Mouse (Mus musculus) CH12.LX (cell line): ENCODE measurements around the gene Syt12.

ENCODE experiments used
- CTCF ChIP-seq, 2 experiments: IDR thresholded peaks in 1 of 2; conservative IDR thresholded peaks in 1 of 2; 2 replicates each; pipeline ENCODE4 v1.5.1; 2011 to 2012; ENCODE audit warnings: low read depth in 2 of 2, low read length in 2 of 2, improper control_type of control experiment in 1 of 2, inconsistent platforms in 1 of 2, mild to moderate bottlenecking in 1 of 2, moderate library complexity in 1 of 2
- EP300 ChIP-seq: IDR thresholded peaks from 2 replicates; pipeline ENCODE4 v1.6.1; 2011; ENCODE audit warnings: low read length, improper control_type of control experiment
- MAX ChIP-seq: IDR thresholded peaks from 2 replicates; pipeline ENCODE4 v1.6.1; 2011; ENCODE audit warnings: low read length, improper control_type of control experiment
- MAZ ChIP-seq: IDR thresholded peaks from 2 replicates; pipeline ENCODE4 v1.6.1; 2012; ENCODE audit warnings: low read depth, mild to moderate bottlenecking, inconsistent platforms, low read length, improper control_type of control experiment, moderate library complexity
- MYC ChIP-seq: IDR thresholded peaks from 2 replicates; pipeline ENCODE4 v1.6.1; 2011; ENCODE audit warnings: low read depth, mild to moderate bottlenecking, improper control_type of control experiment, low read length
- NELFE ChIP-seq: IDR thresholded peaks from 2 replicates; pipeline ENCODE4 v1.6.1; 2011; ENCODE audit warnings: low read depth, low read length, improper control_type of control experiment
- POLR2A ChIP-seq: IDR thresholded peaks from 2 replicates; pipeline ENCODE4 v1.6.1; 2011; ENCODE audit warnings: low read depth, mild to moderate bottlenecking, improper control_type of control experiment, low read length
- RAD21 ChIP-seq: IDR thresholded peaks from 2 replicates; pipeline ENCODE4 v1.6.1; 2011; ENCODE audit warnings: low read depth, mild to moderate bottlenecking, low read length, improper control_type of control experiment, moderate library complexity
- USF1 ChIP-seq: IDR thresholded peaks from 2 replicates; pipeline ENCODE4 v1.6.1; 2014; ENCODE audit warnings: low read depth, mild to moderate bottlenecking, inconsistent platforms, low read length, improper control_type of control experiment
- ZKSCAN1 ChIP-seq: IDR thresholded peaks from 2 replicates; pipeline ENCODE4 v1.6.1; 2012; ENCODE audit warnings: low read depth, inconsistent platforms, low read length, improper control_type of control experiment, borderline replicate concordance
- ZNF384 ChIP-seq: IDR thresholded peaks from 2 replicates; pipeline ENCODE4 v1.6.1; 2012; ENCODE audit warnings: low read depth, low read length, improper control_type of control experiment, inconsistent platforms

- no peak for TF ChIP-seq MAZ
- peak; percentile 38 to 60; a peak in 3 of 4 replicates for TF ChIP-seq CTCF (conservative IDR thresholded peaks at IDR 0.05 in 1 of 2, IDR thresholded peaks at IDR 0.05 in 1 of 2; ENCODE audit: low read depth in 2 of 2, low read length in 2 of 2)
- no peak for TF ChIP-seq ZNF384
- TF ChIP-seq EP300, result no peak
- 0 out of 2 replicates have a peak, but pooled peaks have one; percentile 34 for TF ChIP-seq MYC
- no peak for TF ChIP-seq ZKSCAN1
- no peak for TF ChIP-seq USF1
- TF ChIP-seq MAX, result no peak
- TF ChIP-seq RAD21, result no peak; the same call in none of the 2 replicates
- no peak for TF ChIP-seq POLR2A
- no peak for TF ChIP-seq NELFE
These were observed 8.9 kb downstream of the Syt12 start for GRCm38 (mm10) chr19:4468363-4468762.
